Mouse (Mus musculus) brain, embryonic 14.5 days (tissue): ENCODE measurements around the gene Tm4sf4. TPM values are rescaled to one million over a fixed set of nuclear protein-coding genes. Genes with fewer than 3 reads are reported as not detected.

Source experiments
- DNase-seq: peaks from one replicate; pipeline ENCODE4 v3.0.0-alpha.2; 2011; ENCODE audit warnings: low read depth
- CTCF ChIP-seq: fragments of 200-500 bp; IDR thresholded peaks from 2 replicates; pipeline ENCODE4 v1.5.1; 2012; ENCODE audit warnings: inconsistent platforms, mild to moderate bottlenecking, moderate library complexity, borderline replicate concordance; ENCODE audit not compliant: insufficient read depth, insufficient read length; ENCODE audit errors: extremely low read depth
- POLR2A ChIP-seq: fragments of 200-500 bp; IDR thresholded peaks from 2 replicates; pipeline ENCODE4 v1.6.1; 2012; ENCODE audit warnings: mild to moderate bottlenecking, inconsistent platforms, borderline replicate concordance; ENCODE audit not compliant: poor library complexity, insufficient read depth, insufficient read length, severe bottlenecking; ENCODE audit errors: extremely low read depth
- polyA plus RNA-seq: library from polyadenylated mRNA; depleted of rRNA; stranded (reverse); fragments of >200 nt; gene quantifications from 2 replicates; pipeline ENCODE4 v1.2.3, GENCODE M21; 2012; rRNA removed

Tm4sf4 gene
- polyA plus RNA-seq, 1 experiment, result 0.08 TPM

GRCm38 (mm10) chr3:57480640-57481039 lies 55.5 kb downstream of the Tm4sf4 start:
- no peak for DNase-seq
- TF ChIP-seq CTCF (no peak), POLR2A (no peak)

GRCm38 (mm10) chr3:57481981-57482380 lies 56.9 kb downstream of the Tm4sf4 start:
- no peak for DNase-seq
- no peak for TF ChIP-seq POLR2A
- TF ChIP-seq CTCF, result no peak

- TF ChIP-seq POLR2A, result no peak
- no peak for TF ChIP-seq CTCF
Observed at GRCm38 (mm10) chr3:57486068-57486467, 61.0 kb downstream of the Tm4sf4 start.

GRCm38 (mm10) chr3:57487455-57488153 lies 62.5 kb downstream of the Tm4sf4 start:
- no peak for TF ChIP-seq POLR2A
- TF ChIP-seq CTCF, result no peak
- DNase-seq, result peak; percentile 16

More at GRCm38 (mm10) chr3:57486068-57486467, 61.0 kb downstream of the Tm4sf4 start:
- no peak for DNase-seq

Other genes starting within 250 kb of the Tm4sf4 start
- gene Tm4sf1, start 123.3 kb upstream of the Tm4sf4 start, polyA plus RNA-seq, result 11.3 and 18.4 TPM in 2 replicates
- 19.6 and 20.6 TPM in 2 replicates for gene Wwtr1, start 150.6 kb downstream of the Tm4sf4 start, polyA plus RNA-seq
- 45.8 and 62.9 TPM in 2 replicates for gene Commd2, start 226.4 kb downstream of the Tm4sf4 start, polyA plus RNA-seq